ENCODE assay signal across 7 mouse cellular contexts in the genomic region with DNA sequence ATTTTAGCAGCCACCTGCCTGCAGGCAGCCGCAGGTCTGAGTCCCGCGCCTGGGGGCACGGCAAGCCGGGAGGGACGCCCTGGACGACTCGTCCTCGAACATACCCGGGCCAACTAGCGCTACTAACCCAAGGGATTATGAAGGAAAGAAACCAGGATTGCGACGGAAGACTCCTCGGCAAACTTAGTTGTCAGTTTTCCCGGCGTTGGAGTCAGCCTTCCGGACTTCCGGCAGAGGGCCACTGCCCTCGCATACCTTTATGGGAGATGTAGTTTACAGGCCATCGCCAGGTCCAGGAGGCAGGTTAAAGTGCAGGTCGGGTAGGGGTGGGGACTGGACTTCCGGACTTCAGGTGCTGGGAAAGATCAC. TPM values are rescaled to one million over a fixed set of nuclear protein-coding genes. Genes with fewer than 3 reads are reported as not detected.
DNase-seq lines count a peak whose midpoint lies in the region; ATAC-seq and TF ChIP-seq lines count a peak whose summit lies in the region.

A gene (minus strand): TSS at position 282 of the 369 bp plus-strand sequence.

- no peaks in the 10 kb centered on the region for H3K36me3 ChIP-seq in embryonic facial prominence, embryonic 11.5 days (replicated peaks; ENCODE audit: control insufficient read depth, insufficient read depth, low read depth, low read length)
- H3K36me3 ChIP-seq in small intestine, adult 2 months (ENCODE audit: control insufficient read depth, insufficient read depth, low read length), result peaks cover 8% of the 10 kb centered on the region

- H3K27ac ChIP-seq in embryonic facial prominence, embryonic 11.5 days (replicated peaks; ENCODE audit: low read depth, low read length), result no peak within 1 kb of the TSS
- peak within 1 kb of the TSS; percentile 54 for H3K27ac ChIP-seq in small intestine, adult 2 months (ENCODE audit: insufficient read depth, low read depth, low read length)

- under 1% methylated on average over 22 of the region's 22 CpGs for WGBS in embryonic facial prominence, embryonic 11.5 days
- WGBS in small intestine, adult 2 months, result under 1% methylated on average over 22 of the region's 22 CpGs

- H3K4me3 ChIP-seq in embryonic facial prominence, embryonic 11.5 days (ENCODE audit: low read depth, low read length), result peak within 1 kb of the TSS; percentile 67
- peak within 1 kb of the TSS; percentile 76 for H3K4me3 ChIP-seq in small intestine, adult 2 months (ENCODE audit: low read depth, low read length)

- TF ChIP-seq CTCF in small intestine, adult 2 months (IDR thresholded peaks at IDR 0.05; ENCODE audit: extremely low read depth, insufficient read length, insufficient replicate concordance, low read depth, low read length), result no peak

- H3K9me3 ChIP-seq in embryonic facial prominence, embryonic 11.5 days (replicated peaks; ENCODE audit: control insufficient read depth, low read length), result no peaks in the 10 kb centered on the region

- peak; percentile 87 for ATAC-seq in embryonic facial prominence, embryonic 11.5 days (replicated peaks; ENCODE audit: insufficient number of reproducible peaks, low FRiP score, low TSS enrichment, low read depth)
- peak; percentile 74 for ATAC-seq in granulocyte monocyte progenitor cell, adult 5-6 weeks (replicated peaks; ENCODE audit: poor library complexity, severe bottlenecking)

- H3K27me3 ChIP-seq in embryonic facial prominence, embryonic 11.5 days (ENCODE audit: control insufficient read depth, insufficient read depth, low read length), result no peaks in the 10 kb centered on the region
- no peaks in the 10 kb centered on the region for H3K27me3 ChIP-seq in small intestine, adult 2 months (ENCODE audit: control insufficient read depth, insufficient read depth, low read length)

- DNase-seq in adrenal gland, postnatal 25 days, result peak; percentile 64
- DNase-seq in embryonic facial prominence, embryonic 11.5 days (ENCODE audit: low spot score), result peak; percentile 71
- DNase-seq in kidney, adult 11 months, result peak; percentile 88
- peak; percentile 59 to 61 for DNase-seq in left cerebral cortex, postnatal 36 days (ENCODE audit: low spot score in 2 of 2)
- DNase-seq in mesoderm, embryonic 11.5 days (ENCODE audit: low read depth, low spot score), result peak; percentile 60

- no peaks in the 10 kb centered on the region for H3K4me1 ChIP-seq in embryonic facial prominence, embryonic 11.5 days (ENCODE audit: control insufficient read depth, insufficient read depth, low read length)
- H3K4me1 ChIP-seq in small intestine, adult 2 months (ENCODE audit: control insufficient read depth, insufficient read depth, insufficient read length, low read length), result no peaks in the 10 kb centered on the region

- peak within 1 kb of the TSS; percentile 60 for H3K4me2 ChIP-seq in embryonic facial prominence, embryonic 11.5 days (ENCODE audit: low read depth, low read length)

- peak within 1 kb of the TSS; percentile 72 for H3K9ac ChIP-seq in embryonic facial prominence, embryonic 11.5 days (replicated peaks; ENCODE audit: low read length)

- intact Hi-C loops in left cerebral cortex, postnatal 36 days (cut with DNase I), result no loop called here

- TF ChIP-seq POLR2A in small intestine, adult 2 months (IDR thresholded peaks at IDR 0.05; ENCODE audit: low read depth, low read length), result peak; percentile 19; the same call in 1 of the 2 replicates

RNA-seq across cellular contexts. Expression of the gene that starts here (rescaled TPM):
- 60.6 and 77.8 TPM in 2 replicates for total RNA-seq in adrenal gland, postnatal 25 days (2021)
- polyA plus RNA-seq in embryonic facial prominence, embryonic 11.5 days (2014; fragmentation: Nextera tagmentation; extraction: Ambion mirVana), result 6.1 and 6.4 TPM in 2 replicates
- total RNA-seq in granulocyte monocyte progenitor cell, adult 5-6 weeks (2014; fragmentation: Nextera tagmentation), result 3.3 and 6.5 TPM in 2 replicates
- 4.1 and 7.1 TPM in 2 replicates for total RNA-seq in granulocyte monocyte progenitor cell, adult 5-6 weeks (2017)
- total RNA-seq in left cerebral cortex, postnatal 36 days (2021), result 10 to 100 TPM; 11.0 to 11.8 TPM
- polyA plus RNA-seq in small intestine, adult 2 months (2012; rRNA removed), result 1.1 and 2.2 TPM in 2 replicates
